Mouse (Mus musculus) myocyte (in vitro differentiated cells): ENCODE measurements around the gene Mast4. TPM values are rescaled to one million over a fixed set of nuclear protein-coding genes. Genes with fewer than 3 reads are reported as not detected.

ENCODE experiments used
- H3K27me3 ChIP-seq: one replicate; pipeline ENCODE4 v1.6.1; 2011; ENCODE audit not compliant: control insufficient read depth, insufficient read depth, insufficient read length
- H3K36me3 ChIP-seq: one replicate; pipeline ENCODE4 v1.6.1; 2011; ENCODE audit not compliant: control insufficient read depth, insufficient read depth
- H3K4me2 ChIP-seq: one replicate; pipeline ENCODE4 v1.6.1; 2011; ENCODE audit warnings: low read depth, control low read depth
- H3K4me3 ChIP-seq: one replicate; pipeline ENCODE4 v1.5.1; 2011; ENCODE audit warnings: mild to moderate bottlenecking, control low read depth, moderate library complexity
- H3K79me2 ChIP-seq: one replicate; pipeline ENCODE4 v1.6.1; 2011; ENCODE audit not compliant: control insufficient read depth, insufficient read depth
- H3ac ChIP-seq: one replicate; pipeline ENCODE4 v1.6.1; 2011; ENCODE audit not compliant: control insufficient read depth, insufficient read length
- CEBPB ChIP-seq: IDR thresholded peaks from 2 replicates; pipeline ENCODE4 v1.6.1; 2011; ENCODE audit warnings: mild to moderate bottlenecking, moderate library complexity; ENCODE audit not compliant: poor library complexity, insufficient read depth, severe bottlenecking
- E2F4 ChIP-seq: IDR thresholded peaks from one replicate; pipeline ENCODE4 v1.6.1; 2011; ENCODE audit warnings: mild to moderate bottlenecking, control low read depth, moderate library complexity; ENCODE audit not compliant: insufficient read depth
- MAX ChIP-seq: IDR thresholded peaks from one replicate; pipeline ENCODE4 v1.6.1; 2011; ENCODE audit warnings: low read depth, mild to moderate bottlenecking, control low read depth
- MYOD1 ChIP-seq, 3 experiments: IDR thresholded peaks; one replicate each; pipeline ENCODE4 v1.6.1; 2011; ENCODE audit warnings: control low read depth in 2 of 3, low read depth in 2 of 3, mild to moderate bottlenecking in 2 of 3, moderate library complexity in 1 of 3; ENCODE audit not compliant: insufficient read length in 2 of 3, control insufficient read depth in 1 of 3
- MYOG ChIP-seq, 3 experiments: IDR thresholded peaks; one replicate each; pipeline ENCODE4 v1.6.1; 2011; ENCODE audit warnings: control low read depth in 2 of 3, low read depth in 2 of 3, mild to moderate bottlenecking in 2 of 3; ENCODE audit not compliant: insufficient read length in 2 of 3, control insufficient read depth in 1 of 3, insufficient read depth in 1 of 3
- POLR2A ChIP-seq: IDR thresholded peaks from one replicate; pipeline ENCODE4 v1.6.1; 2011; ENCODE audit warnings: low read depth, mild to moderate bottlenecking, control low read depth, moderate library complexity; ENCODE audit not compliant: insufficient read length
- POLR2AphosphoS2 ChIP-seq: IDR thresholded peaks from one replicate; pipeline ENCODE4 v1.6.1; 2011; ENCODE audit warnings: low read depth, control low read depth; ENCODE audit not compliant: insufficient read length
- REST ChIP-seq: IDR thresholded peaks from one replicate; pipeline ENCODE4 v1.6.1; 2011; ENCODE audit warnings: mild to moderate bottlenecking, control low read depth, moderate library complexity; ENCODE audit not compliant: insufficient read depth, insufficient read length
- SRF ChIP-seq: IDR thresholded peaks from one replicate; pipeline ENCODE4 v1.6.1; 2011; ENCODE audit warnings: low read depth; ENCODE audit not compliant: control insufficient read depth, insufficient read length
- TCF12 ChIP-seq: IDR thresholded peaks from one replicate; pipeline ENCODE4 v1.6.1; 2011; ENCODE audit warnings: mild to moderate bottlenecking, control low read depth; ENCODE audit not compliant: poor library complexity, insufficient read depth, severe bottlenecking
- TCF3 ChIP-seq: IDR thresholded peaks from one replicate; pipeline ENCODE4 v1.6.1; 2011; ENCODE audit warnings: low read depth, control low read depth; ENCODE audit not compliant: insufficient read length
- USF1 ChIP-seq: IDR thresholded peaks from one replicate; pipeline ENCODE4 v1.6.1; 2011; ENCODE audit warnings: low read depth, mild to moderate bottlenecking, control low read depth, moderate library complexity
- polyA plus RNA-seq: library from polyadenylated mRNA; unstranded; fragments of >200 nt; fragmentation: generic; extraction: Trizol; gene quantifications from one replicate; pipeline ENCODE4 v1.2.1, GENCODE M21; 2012; ENCODE audit warnings: missing spikeins

Mast4 gene
- polyA plus RNA-seq, 1 experiment: 15.0 TPM

- Histone ChIP-seq H3K4me3 (no peak overlapping the region), H3K27me3 (no peaks in the 10 kb centered on the region), H3ac (no peak overlapping the region), H3K4me2 (no peak overlapping the region), H3K36me3 (peaks cover 4% of the 10 kb centered on the region), H3K79me2 (no peaks in the 10 kb centered on the region)
- TF ChIP-seq MYOD1 (IDR thresholded peaks at IDR 0.05; ENCODE audit: control insufficient read depth in 1 of 3, insufficient read length in 2 of 3, low read depth in 2 of 3): peak in 2 of 3 experiments; percentile 67 to 86
- TF ChIP-seq TCF12: peak; percentile 28
- peak in 1 of 3 experiments; percentile 36 for TF ChIP-seq MYOG (IDR thresholded peaks at IDR 0.05; ENCODE audit: control insufficient read depth in 1 of 3, insufficient read depth in 1 of 3, insufficient read length in 2 of 3, low read depth in 2 of 3)
- no peak for TF ChIP-seq POLR2A
These were observed 202.5 kb downstream of the Mast4 start for GRCm38 (mm10) chr13:103131781-103132180.

- no peaks in the 10 kb centered on the region for H3K79me2 ChIP-seq
- H3K4me2 ChIP-seq: no peak overlapping the region
- H3K27me3 ChIP-seq: no peaks in the 10 kb centered on the region
- H3ac ChIP-seq: no peak overlapping the region
- TF ChIP-seq MYOG (IDR thresholded peaks at IDR 0.05; ENCODE audit: control insufficient read depth in 1 of 3, insufficient read depth in 1 of 3, insufficient read length in 2 of 3, low read depth in 2 of 3) (no peak), SRF (no peak), TCF12 (no peak), USF1 (no peak), CEBPB (no peak), MYOD1 (IDR thresholded peaks at IDR 0.05; ENCODE audit: control insufficient read depth in 1 of 3, insufficient read length in 2 of 3, low read depth in 2 of 3) (no peak), E2F4 (no peak), POLR2A (no peak), TCF3 (no peak), POLR2AphosphoS2 (no peak), REST (no peak), MAX (no peak)
- H3K4me3 ChIP-seq: no peak overlapping the region
- no peaks in the 10 kb centered on the region for H3K36me3 ChIP-seq
These were observed 205.0 kb downstream of the Mast4 start for GRCm38 (mm10) chr13:103129130-103129797.

GRCm38 (mm10) chr13:103128729-103129128 is 205.6 kb downstream of the Mast4 start:
- TF ChIP-seq TCF3 (no peak), POLR2A (no peak), POLR2AphosphoS2 (no peak), TCF12 (no peak), MYOD1 (IDR thresholded peaks at IDR 0.05; ENCODE audit: control insufficient read depth in 1 of 3, insufficient read length in 2 of 3, low read depth in 2 of 3) (no peak), CEBPB (no peak), MAX (no peak), SRF (no peak), E2F4 (no peak), REST (no peak), MYOG (IDR thresholded peaks at IDR 0.05; ENCODE audit: control insufficient read depth in 1 of 3, insufficient read depth in 1 of 3, insufficient read length in 2 of 3, low read depth in 2 of 3) (no peak), USF1 (no peak)
- Histone ChIP-seq H3K79me2 (no peaks in the 10 kb centered on the region), H3K27me3 (no peaks in the 10 kb centered on the region), H3K36me3 (no peaks in the 10 kb centered on the region), H3K4me3 (no peak overlapping the region), H3ac (no peak overlapping the region), H3K4me2 (no peak overlapping the region)

- Histone ChIP-seq H3K4me2 (no peak overlapping the region), H3ac (no peak overlapping the region), H3K36me3 (no peaks in the 10 kb centered on the region), H3K4me3 (no peak overlapping the region), H3K27me3 (no peaks in the 10 kb centered on the region), H3K79me2 (no peaks in the 10 kb centered on the region)
- TF ChIP-seq POLR2AphosphoS2 (no peak), TCF3 (no peak)
These were observed 206.7 kb downstream of the Mast4 start for GRCm38 (mm10) chr13:103127594-103127993.

- Histone ChIP-seq H3K4me3 (no peak overlapping the region), H3ac (no peak overlapping the region), H3K4me2 (no peak overlapping the region), H3K27me3 (no peaks in the 10 kb centered on the region), H3K36me3 (no peaks in the 10 kb centered on the region), H3K79me2 (no peaks in the 10 kb centered on the region)
- no peak for TF ChIP-seq SRF
- TF ChIP-seq TCF12: no peak
- TF ChIP-seq POLR2AphosphoS2: no peak
- TF ChIP-seq USF1: no peak
- TF ChIP-seq TCF3: no peak
- no peak for TF ChIP-seq MYOG (IDR thresholded peaks at IDR 0.05; ENCODE audit: control insufficient read depth in 1 of 3, insufficient read depth in 1 of 3, insufficient read length in 2 of 3, low read depth in 2 of 3)
- TF ChIP-seq MAX: no peak
- no peak for TF ChIP-seq MYOD1 (IDR thresholded peaks at IDR 0.05; ENCODE audit: control insufficient read depth in 1 of 3, insufficient read length in 2 of 3, low read depth in 2 of 3)
- TF ChIP-seq POLR2A: no peak
These were observed 210.6 kb downstream of the Mast4 start for GRCm38 (mm10) chr13:103123716-103124115.
